Mouse (Mus musculus) forebrain, postnatal 0 days (tissue): Measurements from ENCODE around the gene Sez6l2. TPM values are rescaled to one million over a fixed set of nuclear protein-coding genes. Genes with fewer than 3 reads are reported as not detected.

Source experiments
- ATAC-seq: fragments of 200-750 bp; cut with Nextera tagmentation; 2 replicates; pipeline ENCODE4 v1.8.0; 2017; ENCODE audit warnings: mild to moderate bottlenecking, moderate library complexity
- DNase-seq: peaks from one replicate; pipeline ENCODE4 v3.0.0-alpha.2; 2015
- H3K27ac ChIP-seq: fragments of 300-500 bp; sonication (generic); 2 replicates; pipeline ENCODE4 v1.5.1; 2014; ENCODE audit warnings: low read depth, mild to moderate bottlenecking, antibody characterized with exemption, low read length, moderate library complexity, mixed read lengths
- H3K27me3 ChIP-seq: fragments of 300-500 bp; sonication (generic); 2 replicates; pipeline ENCODE4 v1.6.1; 2014; ENCODE audit warnings: mild to moderate bottlenecking, low read length, mixed read lengths; ENCODE audit not compliant: insufficient read depth
- H3K36me3 ChIP-seq: fragments of 300-500 bp; sonication (generic); 2 replicates; pipeline ENCODE4 v1.6.1; 2014; ENCODE audit warnings: mild to moderate bottlenecking, moderate library complexity; ENCODE audit not compliant: insufficient read depth
- H3K4me1 ChIP-seq: fragments of 300-500 bp; sonication (generic); 2 replicates; pipeline ENCODE4 v1.6.1; 2014; ENCODE audit warnings: antibody characterized with exemption; ENCODE audit not compliant: insufficient read depth
- H3K4me2 ChIP-seq: fragments of 300-500 bp; sonication (generic); 2 replicates; pipeline ENCODE4 v1.6.1; 2014; ENCODE audit warnings: low read depth, mild to moderate bottlenecking, moderate library complexity
- H3K4me3 ChIP-seq: fragments of 300-500 bp; sonication (generic); 2 replicates; pipeline ENCODE4 v1.5.1; 2014; ENCODE audit warnings: low read depth, low read length, mixed read lengths
- H3K9ac ChIP-seq: fragments of 300-500 bp; sonication (generic); 2 replicates; pipeline ENCODE4 v1.6.1; 2014; ENCODE audit warnings: mild to moderate bottlenecking
- H3K9me3 ChIP-seq: fragments of 300-500 bp; sonication (generic); 2 replicates; pipeline ENCODE4 v1.6.1; 2016; ENCODE audit warnings: low read length
- CTCF ChIP-seq: sonication (generic); IDR thresholded peaks from 2 replicates; pipeline ENCODE4 v1.5.1; 2016; ENCODE audit warnings: antibody characterized with exemption, control low read depth, low read depth
- WGBS: fragments of 180-500 bp; shearing (Covaris S2); extraction: QIAGEN DNeasy Blood & Tissue Kit; methylation state at CpG from one replicate; pipeline ENCODE4 v1.1.7; 2014; 5-methylcytosine and 5-hydroxymethylcytosine counted together
- polyA plus RNA-seq: library from polyadenylated mRNA; unstranded; fragments of >200 nt; fragmentation: Nextera tagmentation; extraction: Ambion mirVana; gene quantifications from 2 replicates; pipeline ENCODE4 v1.2.1, GENCODE M21; 2015
- total RNA-seq: library from RNA; depleted of rRNA; stranded (reverse); fragments of >200 nt; gene quantifications from 2 replicates; pipeline ENCODE4 v1.2.3, GENCODE M21; 2014

Sez6l2 gene
- total and polyA plus RNA-seq, 2 experiments from 2014 or later, result 45.3 to 160 TPM

DNA sequence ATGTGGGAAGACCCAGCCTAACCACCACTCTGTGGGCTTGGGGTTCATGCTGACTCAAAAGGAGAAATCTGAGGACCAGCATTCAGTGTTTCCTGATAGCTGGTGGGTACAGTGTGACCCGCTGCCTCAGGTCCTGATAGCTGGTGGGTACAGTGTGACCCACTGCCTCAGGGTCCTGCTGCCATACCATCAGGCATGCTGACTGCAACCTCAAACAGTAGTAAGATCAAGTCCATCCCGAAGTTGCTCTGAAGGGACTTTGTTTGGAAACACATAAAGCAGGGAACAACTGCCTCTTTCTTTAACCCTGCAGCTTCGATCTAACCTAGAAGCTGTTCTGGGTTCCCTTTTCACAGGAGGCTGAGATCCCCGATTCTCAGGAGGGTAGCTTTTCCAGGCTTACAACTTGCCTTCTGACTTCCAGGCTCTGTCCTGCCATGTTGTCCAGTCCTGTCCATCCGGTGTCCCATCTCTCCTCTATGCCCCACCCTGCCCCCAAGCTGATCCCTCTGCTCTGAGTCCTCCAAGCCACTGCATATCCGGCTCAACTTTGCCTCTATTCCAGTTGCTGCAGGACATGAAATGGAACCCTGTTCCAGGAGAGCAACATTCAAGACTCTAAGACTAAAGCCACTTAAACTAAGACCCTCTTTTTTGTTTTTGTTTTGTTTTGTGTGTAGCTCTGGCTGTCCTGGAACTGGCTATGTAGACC lies 57.1 kb downstream of the Sez6l2 start:
- TF ChIP-seq CTCF, result no peak
- Histone ChIP-seq H3K4me1 (0 out of 2 replicates have a peak, but pooled peaks cover 4% of the 10 kb centered on the region), H3K9ac (no peak overlapping the region), H3K27ac (no peak overlapping the region), H3K36me3 (no peaks in the 10 kb centered on the region), H3K4me2 (no peak overlapping the region), H3K9me3 (no peaks in the 10 kb centered on the region), H3K27me3 (no peaks in the 10 kb centered on the region), H3K4me3 (no peak overlapping the region)
- DNase-seq, result no peak
- WGBS, result 84% methylated on average over 6 of the region's 6 CpGs
- no peak for ATAC-seq

GRCm38 (mm10) chr7:127008239-127009019 lies 58.1 kb downstream of the Sez6l2 start:
- peak overlapping the region; percentile 10; the same call in 1 of the 2 replicates for H3K9ac ChIP-seq
- no peak overlapping the region for H3K4me2 ChIP-seq
- DNase-seq (peak; percentile 71), ATAC-seq (peak; percentile 87)
- H3K36me3 ChIP-seq, result peaks cover 8% of the 10 kb centered on the region; the same call in 1 of the 2 replicates
- no peaks in the 10 kb centered on the region for H3K27me3 ChIP-seq
- 50% methylated on average over 9 of the region's 9 CpGs for WGBS
- 0 out of 2 replicates have a peak, but pooled peaks cover 4% of the 10 kb centered on the region for H3K4me1 ChIP-seq
- H3K27ac ChIP-seq, result peak overlapping the region; percentile 69
- no peak overlapping the region for H3K4me3 ChIP-seq
- no peak for TF ChIP-seq CTCF
- H3K9me3 ChIP-seq, result no peaks in the 10 kb centered on the region

DNA sequence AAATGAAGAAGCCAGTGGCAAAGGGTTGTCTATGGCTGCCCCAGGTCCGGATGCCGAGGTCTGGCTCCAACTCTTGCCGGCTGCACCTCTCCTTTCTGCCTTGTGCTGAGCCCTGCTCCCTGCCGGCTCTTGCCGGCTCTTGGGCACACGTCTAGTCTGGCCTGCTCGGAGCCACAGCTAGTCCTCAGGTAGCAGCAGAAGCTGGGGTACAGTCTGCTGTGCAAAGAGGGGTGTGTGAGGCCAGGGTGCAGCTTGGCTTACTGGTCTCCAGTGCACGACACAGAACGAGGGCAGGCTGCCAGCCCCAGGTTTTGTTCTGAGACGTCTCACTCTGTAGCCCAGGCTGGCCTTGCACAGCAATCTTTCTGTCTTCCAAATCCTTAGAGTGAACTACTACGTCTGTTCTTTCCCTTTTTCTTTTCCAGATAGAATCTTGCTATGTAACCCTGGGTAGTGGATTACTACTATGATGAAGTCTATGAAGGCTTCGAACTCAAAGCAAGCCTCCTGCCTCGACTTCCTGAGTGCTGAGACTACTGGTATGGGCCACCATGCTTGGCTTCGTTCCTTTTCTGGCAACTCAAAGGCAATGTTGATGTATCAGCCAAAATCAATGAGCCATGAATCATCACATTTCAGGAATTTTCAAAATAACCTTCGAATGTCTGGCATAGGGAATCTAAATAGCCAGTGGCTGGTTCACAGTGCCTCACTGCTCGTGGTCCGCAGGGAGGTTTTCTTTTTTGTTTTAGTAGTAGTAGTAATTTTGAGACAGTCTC lies 59.1 kb downstream of the Sez6l2 start:
- no peak overlapping the region for H3K9ac ChIP-seq
- no peak for TF ChIP-seq CTCF
- DNase-seq (no peak), ATAC-seq (no peak)
- 0 out of 2 replicates have a peak, but pooled peaks cover 4% of the 10 kb centered on the region for H3K4me1 ChIP-seq
- 77% methylated on average over 17 of the region's 17 CpGs for whole genome bisulfite sequencing
- no peaks in the 10 kb centered on the region for H3K9me3 ChIP-seq
- H3K4me3 ChIP-seq, result no peak overlapping the region
- no peaks in the 10 kb centered on the region for H3K27me3 ChIP-seq
- 0 out of 2 replicates have a peak overlapping the region, but pooled peaks have one; percentile 69 for H3K27ac ChIP-seq
- no peak overlapping the region for H3K4me2 ChIP-seq
- peaks cover 15% of the 10 kb centered on the region; the same call in 1 of the 2 replicates for H3K36me3 ChIP-seq

- Histone ChIP-seq H3K4me2 (no peak overlapping the region), H3K36me3 (peaks cover 21% of the 10 kb centered on the region; the same call in 1 of the 2 replicates), H3K9ac (no peak overlapping the region), H3K27me3 (no peaks in the 10 kb centered on the region), H3K4me1 (peaks cover 9% of the 10 kb centered on the region), H3K9me3 (no peaks in the 10 kb centered on the region), H3K27ac (no peak overlapping the region), H3K4me3 (no peak overlapping the region)
- WGBS, result 94% methylated on average over 2 of the region's 2 CpGs
- DNase-seq (no peak), ATAC-seq (no peak)
- no peak for TF ChIP-seq CTCF
These were observed 60.7 kb downstream of the Sez6l2 start for GRCm38 (mm10) chr7:127011051-127011450.

DNA sequence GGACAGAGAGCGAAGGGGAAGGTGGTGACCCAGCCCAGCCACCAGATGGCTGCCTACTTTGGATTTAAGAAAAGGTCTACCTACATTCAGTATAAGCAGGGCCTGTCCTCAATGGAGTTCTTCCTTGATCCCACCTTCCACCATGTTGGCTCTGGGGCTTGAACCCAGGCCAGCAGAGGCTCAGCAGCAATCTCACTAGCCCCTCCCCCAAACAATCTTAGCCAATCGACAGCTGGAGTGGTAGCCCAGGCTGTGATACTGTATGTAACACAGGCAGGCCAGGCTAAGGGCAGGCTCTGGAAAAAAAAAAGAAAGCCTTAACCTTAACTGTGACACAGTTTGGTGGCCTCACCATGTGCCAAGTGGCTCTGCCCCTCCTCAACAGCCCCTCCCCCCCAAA lies 61.4 kb downstream of the Sez6l2 start:
- no peak for TF ChIP-seq CTCF

GRCm38 (mm10) chr7:127012374-127012773 lies 62.0 kb downstream of the Sez6l2 start:
- no peak for ATAC-seq

More for the DNA sequence above, 61.4 kb downstream of the Sez6l2 start:
- Histone ChIP-seq H3K4me2 (no peak overlapping the region), H3K4me3 (no peak overlapping the region), H3K27me3 (no peaks in the 10 kb centered on the region), H3K9ac (no peak overlapping the region), H3K4me1 (peaks cover 10% of the 10 kb centered on the region), H3K27ac (no peak overlapping the region), H3K36me3 (peaks cover 21% of the 10 kb centered on the region; the same call in 1 of the 2 replicates), H3K9me3 (no peaks in the 10 kb centered on the region)
- DNase-seq (no peak), ATAC-seq (no peak)
- WGBS, result 69% methylated on average over 2 of the region's 2 CpGs

More at GRCm38 (mm10) chr7:127012374-127012773, 62.0 kb downstream of the Sez6l2 start:
- peaks cover 10% of the 10 kb centered on the region for H3K4me1 ChIP-seq
- peaks cover 21% of the 10 kb centered on the region; the same call in 1 of the 2 replicates for H3K36me3 ChIP-seq
- WGBS, result 89% methylated on average over 6 of the region's 6 CpGs
- no peak for DNase-seq
- H3K9me3 ChIP-seq, result no peaks in the 10 kb centered on the region
- H3K27me3 ChIP-seq, result no peaks in the 10 kb centered on the region
- no peak overlapping the region for H3K27ac ChIP-seq
- no peak overlapping the region for H3K4me2 ChIP-seq
- no peak for TF ChIP-seq CTCF
- H3K4me3 ChIP-seq, result no peak overlapping the region
- no peak overlapping the region for H3K9ac ChIP-seq
